Mouse (Mus musculus) cerebellum, adult (tissue): ENCODE measurements at regions not wholly inside any gene's neighbourhood (a gene's known extent, or its start where the extent isn't known, plus 50 kb on each side); places are given as distances from the start of the nearest gene placed in this dataset.

Source experiments
- ATAC-seq: cut with Nextera tagmentation; 2 replicates; pipeline ENCODE4 v1.9.2; 2017; ENCODE audit warnings: mild to moderate bottlenecking, moderate library complexity, mixed read lengths; ENCODE audit not compliant: insufficient number of reproducible peaks, low FRiP score, low TSS enrichment

DNA sequence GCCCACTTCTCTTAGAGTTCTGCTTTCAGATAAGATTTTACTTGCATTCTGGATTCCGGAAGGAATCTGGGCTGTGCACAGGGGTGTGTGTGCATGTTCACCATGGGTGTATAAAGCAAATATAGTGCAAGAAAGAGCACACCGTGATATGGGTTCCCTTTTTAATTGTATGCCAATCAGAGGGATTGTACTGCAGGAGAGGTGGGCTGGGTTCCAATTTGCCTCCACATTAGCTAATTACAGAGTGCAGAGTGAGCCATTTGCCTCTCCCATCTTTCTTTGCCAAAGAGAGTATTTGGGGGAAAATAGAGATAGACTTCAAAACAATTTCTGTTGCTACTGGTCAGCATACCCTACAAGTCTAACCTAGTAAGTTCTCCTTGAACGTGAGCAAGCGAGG lies 86.4 kb upstream of the 4930583I09Rik start:
- ATAC-seq, result no peak

DNA sequence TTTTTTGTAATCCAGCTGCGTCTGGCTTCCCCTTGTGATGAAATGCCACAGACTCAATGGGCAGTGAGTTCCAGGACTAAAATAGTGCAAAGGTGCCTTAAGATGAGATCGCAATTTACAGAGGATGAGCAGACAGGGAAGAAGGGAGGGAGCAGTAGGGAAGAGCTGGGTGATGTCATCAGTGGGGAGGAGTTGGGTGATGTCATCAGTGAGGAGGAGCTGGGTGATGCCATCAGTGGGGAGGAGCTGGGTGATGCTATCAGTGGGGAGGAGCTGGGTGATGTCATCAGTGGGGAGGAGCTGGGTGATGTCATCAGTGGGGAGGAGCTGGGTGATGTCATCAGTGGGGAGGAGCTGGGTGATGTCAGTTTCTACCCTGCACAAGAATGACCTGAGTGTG lies 84.4 kb upstream of the 4930583I09Rik start:
- ATAC-seq, result no peak

DNA sequence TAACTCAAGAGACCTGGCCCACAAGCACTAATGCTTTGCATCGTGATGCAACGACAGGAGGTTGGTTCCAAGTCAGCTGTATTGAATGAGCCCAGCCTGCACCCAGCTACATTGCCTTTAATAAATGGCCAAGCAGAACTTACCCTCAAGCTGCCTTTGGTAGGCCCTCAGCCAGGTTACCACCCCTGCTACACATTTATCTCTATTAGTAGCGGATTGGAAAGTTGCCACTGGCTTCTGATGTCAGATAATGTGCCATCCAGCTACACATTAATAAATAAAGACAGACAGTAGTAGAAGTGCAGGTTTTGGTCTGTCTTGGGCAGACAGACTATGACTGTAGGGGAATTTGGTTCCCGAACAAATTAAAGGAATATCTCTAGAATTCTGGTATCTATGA lies 82.0 kb upstream of the 4930583I09Rik start:
- ATAC-seq, result no peak

DNA sequence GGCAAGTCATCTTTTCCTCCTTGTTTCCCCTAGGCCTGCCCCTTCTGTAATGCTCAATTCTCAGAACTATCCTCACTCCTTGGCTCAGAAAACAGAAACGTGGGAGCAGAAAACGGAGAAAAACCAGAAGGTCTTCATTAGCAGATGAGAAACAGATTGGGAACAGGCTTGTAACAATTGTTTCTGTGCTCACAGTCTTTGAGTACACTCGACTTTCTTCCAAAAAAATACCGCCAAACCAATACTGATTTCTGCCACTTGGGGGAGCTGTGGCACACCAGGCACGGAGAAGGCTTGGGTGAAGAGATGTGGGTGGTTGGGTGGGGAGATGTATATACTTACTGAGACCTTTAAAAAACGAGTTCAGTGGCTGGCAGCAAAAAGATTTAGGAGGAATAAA lies 80.8 kb upstream of the 4930583I09Rik start:
- ATAC-seq, result no peak

DNA sequence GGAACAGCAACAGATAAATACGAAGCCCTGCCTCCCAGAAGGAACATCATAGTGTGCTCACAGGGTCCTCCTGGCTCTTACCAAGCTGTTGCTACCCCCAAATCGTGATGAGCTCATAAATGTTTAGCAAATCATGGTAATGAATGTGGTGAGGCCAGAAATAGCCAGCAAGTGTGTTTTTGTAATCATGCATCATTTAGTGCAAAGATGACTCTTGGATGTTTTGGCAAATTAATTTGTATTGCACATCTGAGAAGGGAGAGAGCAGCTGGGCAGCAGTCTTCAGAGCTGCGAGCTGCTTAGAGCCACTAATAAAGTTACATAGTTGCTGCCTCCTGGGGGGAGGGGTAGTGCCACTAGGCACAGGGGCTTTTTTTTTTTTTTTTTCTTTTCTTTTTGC lies 79.8 kb upstream of the 4930583I09Rik start:
- no peak for ATAC-seq

DNA sequence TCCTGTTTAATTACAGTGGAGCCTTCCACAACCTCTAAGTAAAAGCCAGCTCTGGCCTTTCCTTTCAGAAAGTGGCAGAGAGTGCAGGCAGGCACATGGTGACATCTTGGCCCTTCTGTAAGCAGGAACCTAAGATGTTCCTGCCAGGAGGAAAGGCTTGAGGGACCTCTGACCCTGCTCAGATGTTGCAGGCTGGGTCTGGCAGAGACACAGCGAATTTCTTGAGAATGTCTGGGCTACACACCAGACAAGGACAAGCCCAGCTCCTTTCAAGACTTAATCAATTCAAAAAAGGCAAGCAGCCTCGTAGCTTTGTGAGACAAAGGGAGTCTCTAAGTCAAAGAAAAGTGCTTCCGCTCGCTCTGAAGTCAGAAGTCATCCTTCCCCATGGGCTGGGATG lies 79.2 kb upstream of the 4930583I09Rik start:
- no peak for ATAC-seq

DNA sequence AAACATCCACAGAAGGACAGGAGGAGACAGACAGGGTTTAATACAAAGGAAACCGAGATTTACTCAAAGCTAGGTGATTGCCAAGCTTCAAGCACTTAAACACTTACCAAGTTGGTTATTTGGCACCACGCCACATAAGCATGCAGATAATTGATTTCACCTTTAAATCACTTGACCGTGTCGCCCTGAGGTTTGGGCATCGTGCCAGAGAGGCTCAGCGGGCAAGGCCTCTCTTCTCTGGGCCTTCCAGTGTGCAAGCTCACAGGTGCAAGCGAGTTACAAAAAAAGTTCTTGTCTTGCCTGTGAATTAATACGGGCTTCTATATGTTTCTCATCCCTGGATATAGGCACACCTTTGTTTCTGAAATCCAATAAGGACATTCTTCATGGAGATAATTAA lies 78.4 kb upstream of the 4930583I09Rik start:
- ATAC-seq, result no peak

DNA sequence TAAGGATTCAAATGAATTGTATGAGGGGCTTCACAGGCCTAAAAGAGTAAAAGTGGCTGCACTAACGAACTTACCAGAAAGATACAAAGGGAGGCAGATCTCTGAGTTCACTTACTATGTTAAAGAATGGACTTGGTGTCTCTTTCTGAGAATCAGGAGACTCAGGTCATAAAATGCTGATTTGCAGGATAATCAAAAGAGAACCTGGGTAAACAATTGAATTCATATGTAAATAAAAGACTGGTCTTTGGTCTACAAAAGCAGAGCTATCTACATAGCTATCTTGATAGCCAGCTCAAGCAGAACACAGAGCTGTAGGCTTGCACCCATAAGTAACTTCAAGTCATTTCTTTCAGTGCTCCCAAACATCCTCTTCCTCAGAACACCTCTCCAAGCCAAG lies 72.8 kb upstream of the 4930583I09Rik start:
- ATAC-seq, result no peak

DNA sequence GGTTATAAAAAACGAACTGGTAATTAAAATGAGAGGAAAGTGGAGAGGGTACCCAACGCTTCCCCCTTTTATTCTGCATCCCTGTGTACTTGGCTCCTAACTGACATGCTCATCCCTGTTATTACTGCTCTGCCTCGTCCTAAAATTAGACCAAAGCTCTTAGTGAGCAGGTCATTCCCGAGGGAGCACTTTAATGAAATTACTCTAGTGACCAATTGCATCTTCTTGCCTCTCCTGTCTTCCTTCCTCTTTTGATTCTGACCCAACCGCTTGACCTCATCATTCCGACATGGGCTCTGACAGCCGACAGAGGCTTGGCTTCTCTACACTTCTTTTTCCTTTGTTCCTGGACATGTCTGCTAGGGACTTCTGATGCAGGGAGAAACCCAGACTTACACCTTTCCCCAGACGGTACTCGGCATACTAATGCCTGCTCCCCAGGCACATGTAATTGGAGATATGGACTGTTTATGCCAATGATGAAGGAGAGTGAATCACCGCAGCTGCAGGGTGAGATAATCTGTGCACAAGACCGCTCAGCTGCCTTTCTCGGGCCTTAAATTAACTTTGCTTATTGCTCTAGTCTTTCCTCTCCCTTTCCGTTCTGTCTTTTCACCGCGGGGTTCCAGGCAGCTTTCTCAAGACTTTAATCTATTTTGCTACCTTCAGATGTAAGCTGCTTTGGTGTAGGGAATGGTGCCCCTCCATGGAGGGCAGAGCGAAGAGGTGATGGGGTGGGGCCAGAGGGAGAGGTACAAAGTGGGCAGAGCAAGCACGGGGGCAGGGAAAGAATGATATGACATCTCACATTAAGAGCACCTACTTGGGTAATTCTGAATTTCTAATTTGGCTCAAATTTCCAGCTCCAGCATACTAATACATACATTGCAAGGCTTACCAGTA lies 66.1 kb upstream of the 4930583I09Rik start:
- no peak for ATAC-seq

DNA sequence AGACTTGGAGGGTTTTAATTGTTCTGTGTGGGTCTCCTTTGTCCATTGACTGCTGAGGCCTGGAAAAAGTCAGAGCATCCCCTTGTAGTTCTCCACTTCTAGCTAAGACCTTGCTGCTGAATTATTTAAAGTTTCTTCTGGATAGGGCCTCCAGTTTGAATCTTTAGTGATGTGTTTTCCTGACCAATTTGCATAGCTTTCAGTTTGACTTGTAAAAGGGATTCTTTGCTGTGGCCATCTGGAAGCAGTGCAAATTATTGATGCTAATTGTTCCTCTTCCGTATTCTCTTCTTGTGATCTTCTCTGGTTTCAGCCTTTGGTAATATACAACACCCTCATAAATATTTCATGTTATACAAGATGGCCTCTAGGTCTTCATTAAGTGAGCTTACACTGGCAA lies 61.6 kb upstream of the 4930583I09Rik start:
- ATAC-seq, result no peak

DNA sequence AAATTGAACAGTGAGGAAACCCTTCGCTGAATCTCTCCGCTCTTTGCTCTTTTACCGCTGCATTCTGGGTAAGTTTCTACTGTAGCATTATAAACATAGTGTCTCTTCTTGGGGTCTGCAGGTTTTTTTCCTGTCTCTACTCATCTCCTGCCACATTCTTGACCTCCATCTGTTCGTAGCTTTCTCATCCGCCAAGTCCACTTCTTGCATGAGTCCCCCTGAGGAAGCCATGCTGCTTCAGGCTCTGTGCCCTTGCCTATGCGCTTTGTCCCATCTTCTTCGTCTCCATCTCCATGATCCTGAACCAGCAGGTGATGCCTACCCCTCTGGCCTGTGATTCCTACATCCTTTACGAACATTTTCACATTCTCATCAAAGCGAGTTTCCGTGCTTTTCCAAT lies 60.0 kb upstream of the 4930583I09Rik start:
- ATAC-seq, result no peak

DNA sequence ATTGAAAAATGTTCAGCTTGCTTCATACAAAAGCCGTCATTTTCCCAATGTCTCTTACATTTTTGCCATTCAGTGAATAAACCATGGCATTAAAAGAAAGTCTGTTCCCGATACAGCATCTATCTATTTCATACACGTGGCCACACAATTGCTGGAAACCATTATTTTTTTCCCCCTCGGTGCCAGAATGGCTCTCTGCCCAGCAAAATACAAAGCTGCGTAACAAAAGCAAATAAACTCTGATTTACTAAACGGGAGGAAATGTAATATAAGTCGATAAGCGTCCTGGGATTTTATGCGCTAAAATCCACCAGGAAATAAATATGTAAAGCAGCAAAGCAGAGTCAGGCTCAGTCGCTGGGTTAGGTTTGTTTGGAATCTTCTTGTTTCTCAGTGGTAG lies 59.6 kb upstream of the 4930583I09Rik start:
- ATAC-seq, result no peak

DNA sequence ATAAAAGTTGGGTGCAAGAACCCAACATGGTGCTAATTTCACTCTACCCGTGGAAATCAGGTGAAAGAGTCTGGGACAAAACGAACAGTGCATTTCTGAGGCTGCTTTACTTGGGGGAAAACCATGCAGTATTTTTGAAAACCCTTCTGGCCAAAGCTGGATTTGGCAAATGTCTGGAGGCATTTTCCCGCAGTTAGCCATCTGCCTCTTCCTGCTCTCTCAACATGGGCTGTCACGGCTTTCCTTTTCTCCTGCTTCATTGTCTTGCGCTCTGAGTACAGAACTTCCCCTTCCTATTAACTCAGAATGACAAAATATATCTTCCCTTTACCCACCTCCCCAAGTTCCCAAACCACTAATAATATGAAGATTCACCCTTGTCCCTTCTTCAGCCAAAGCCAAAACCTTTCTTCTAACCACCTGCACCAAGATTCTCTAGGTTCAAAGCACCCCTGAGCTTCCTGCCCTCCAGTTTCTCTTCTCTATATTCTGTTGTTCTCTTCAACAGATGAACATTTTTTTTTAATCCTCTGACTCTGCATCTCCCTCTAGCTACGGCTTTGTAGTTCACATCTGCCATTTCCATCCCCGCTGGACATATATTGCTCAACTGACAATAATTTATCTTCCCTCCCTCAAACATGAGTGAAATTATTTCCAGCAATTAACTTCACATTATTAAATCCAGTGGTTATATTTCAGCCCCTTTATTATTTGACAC lies 57.5 kb upstream of the 4930583I09Rik start:
- ATAC-seq, result peak; percentile 88
